Mouse (Mus musculus): ENCODE results near the gene Zfr. TPM values are rescaled to one million over a fixed set of nuclear protein-coding genes. Genes with fewer than 3 reads are reported as not detected.
"Not testable (repeated sequence)": the region's sequence is repeated elsewhere in the genome, so short reads cannot be mapped to it uniquely, and the experiment has no call there.

Zfr gene
- total and polyA plus RNA-seq, 3 experiments, result 65.3 to 421 (median 77.6) TPM

GRCm38 (mm10) chr15:12149501-12149900 lies 31.9 kb downstream of the Zfr start:
- peaks cover 8% of the 10 kb centered on the region; the same call in 1 of the 2 replicates for H3K4me1 ChIP-seq (ENCODE audit: insufficient read depth, low read depth, low read length)
- DNase-seq (ENCODE audit: low spot score), result no peak
- H3K4me3 ChIP-seq (ENCODE audit: low read depth, low read length), result no peak overlapping the region
- H3K27me3 ChIP-seq (ENCODE audit: insufficient read depth, low read length), result no peaks in the 10 kb centered on the region
- H3K9me3 ChIP-seq (replicated peaks), result no peaks in the 10 kb centered on the region
- TF ChIP-seq POLR2AphosphoS5 (IDR thresholded peaks at IDR 0.05; ENCODE audit: insufficient replicate concordance, low read depth, low read length) (no peak), GATA2 (IDR thresholded peaks at IDR 0.05; ENCODE audit: borderline replicate concordance, low read depth, low read length) (no peak), TAL1 (conservative IDR thresholded peaks at IDR 0.05; ENCODE audit: low read depth, low read length) (no peak), GATA1 (IDR thresholded peaks at IDR 0.05; ENCODE audit: borderline replicate concordance, low read length) (no peak), CTCF (IDR thresholded peaks at IDR 0.05; ENCODE audit: low read depth, low read length) (no peak)
- ATAC-seq (ENCODE audit: extremely low read depth, insufficient number of reproducible peaks, low FRiP score, poor library complexity, severe bottlenecking), result no peak
- H3K36me3 ChIP-seq (replicated peaks), result peaks cover 85% of the 10 kb centered on the region

- H3K36me3 ChIP-seq (replicated peaks), result peaks cover 91% of the 10 kb centered on the region
- peaks cover 2% of the 10 kb centered on the region; the same call in 1 of the 2 replicates for H3K4me1 ChIP-seq (ENCODE audit: insufficient read depth, low read depth, low read length)
- TF ChIP-seq CTCF (IDR thresholded peaks at IDR 0.05; ENCODE audit: low read depth, low read length) (no peak), TAL1 (conservative IDR thresholded peaks at IDR 0.05; ENCODE audit: low read depth, low read length) (no peak), GATA1 (IDR thresholded peaks at IDR 0.05; ENCODE audit: borderline replicate concordance, low read length) (no peak), GATA2 (IDR thresholded peaks at IDR 0.05; ENCODE audit: borderline replicate concordance, low read depth, low read length) (no peak), POLR2AphosphoS5 (IDR thresholded peaks at IDR 0.05; ENCODE audit: insufficient replicate concordance, low read depth, low read length) (no peak)
- DNase-seq (ENCODE audit: low spot score) (no peak), ATAC-seq (ENCODE audit: extremely low read depth, insufficient number of reproducible peaks, low FRiP score, poor library complexity, severe bottlenecking) (no peak)
- no peak overlapping the region for H3K4me3 ChIP-seq (ENCODE audit: low read depth, low read length)
- no peaks in the 10 kb centered on the region for H3K27me3 ChIP-seq (ENCODE audit: insufficient read depth, low read length)
- no peaks in the 10 kb centered on the region for H3K9me3 ChIP-seq (replicated peaks)
Observed at GRCm38 (mm10) chr15:12153747-12154146, 36.1 kb downstream of the Zfr start.

- H3K9me3 ChIP-seq (replicated peaks), result no peaks in the 10 kb centered on the region
- DNase-seq (ENCODE audit: low spot score), result no peak
- H3K4me3 ChIP-seq (ENCODE audit: low read depth, low read length), result no peak overlapping the region
- TF ChIP-seq CTCF (IDR thresholded peaks at IDR 0.05; ENCODE audit: low read depth, low read length) (no peak), GATA2 (IDR thresholded peaks at IDR 0.05; ENCODE audit: borderline replicate concordance, low read depth, low read length) (no peak), POLR2AphosphoS5 (IDR thresholded peaks at IDR 0.05; ENCODE audit: insufficient replicate concordance, low read depth, low read length) (no peak), GATA1 (IDR thresholded peaks at IDR 0.05; ENCODE audit: borderline replicate concordance, low read length) (no peak), TAL1 (conservative IDR thresholded peaks at IDR 0.05; ENCODE audit: low read depth, low read length) (no peak)
- H3K36me3 ChIP-seq (replicated peaks), result peaks cover 70% of the 10 kb centered on the region
- no peak for ATAC-seq (ENCODE audit: extremely low read depth, insufficient number of reproducible peaks, low FRiP score, poor library complexity, severe bottlenecking)
- no peaks in the 10 kb centered on the region for H3K27me3 ChIP-seq (ENCODE audit: insufficient read depth, low read length)
- peaks cover 31% of the 10 kb centered on the region for H3K4me1 ChIP-seq (ENCODE audit: insufficient read depth, low read depth, low read length)
Observed at GRCm38 (mm10) chr15:12178126-12178525, 60.5 kb downstream of the Zfr start.

- Histone ChIP-seq H3K36me3 (replicated peaks) (peaks cover 65% of the 10 kb centered on the region), H3K4me1 (ENCODE audit: insufficient read depth, low read depth, low read length) (peaks cover 34% of the 10 kb centered on the region), H3K4me3 (ENCODE audit: low read depth, low read length) (peak overlapping the region; percentile 44; the same call in 1 of the 2 replicates)
- DNase-seq (ENCODE audit: low spot score); H3K27me3 ChIP-seq (ENCODE audit: insufficient read depth, low read length); H3K9me3 ChIP-seq (replicated peaks): not testable (repeated sequence)
- ATAC-seq (ENCODE audit: extremely low read depth, insufficient number of reproducible peaks, low FRiP score, poor library complexity, severe bottlenecking), result peak; percentile 91
Observed at GRCm38 (mm10) chr15:12181181-12181805, 63.7 kb downstream of the Zfr start.

DNA sequence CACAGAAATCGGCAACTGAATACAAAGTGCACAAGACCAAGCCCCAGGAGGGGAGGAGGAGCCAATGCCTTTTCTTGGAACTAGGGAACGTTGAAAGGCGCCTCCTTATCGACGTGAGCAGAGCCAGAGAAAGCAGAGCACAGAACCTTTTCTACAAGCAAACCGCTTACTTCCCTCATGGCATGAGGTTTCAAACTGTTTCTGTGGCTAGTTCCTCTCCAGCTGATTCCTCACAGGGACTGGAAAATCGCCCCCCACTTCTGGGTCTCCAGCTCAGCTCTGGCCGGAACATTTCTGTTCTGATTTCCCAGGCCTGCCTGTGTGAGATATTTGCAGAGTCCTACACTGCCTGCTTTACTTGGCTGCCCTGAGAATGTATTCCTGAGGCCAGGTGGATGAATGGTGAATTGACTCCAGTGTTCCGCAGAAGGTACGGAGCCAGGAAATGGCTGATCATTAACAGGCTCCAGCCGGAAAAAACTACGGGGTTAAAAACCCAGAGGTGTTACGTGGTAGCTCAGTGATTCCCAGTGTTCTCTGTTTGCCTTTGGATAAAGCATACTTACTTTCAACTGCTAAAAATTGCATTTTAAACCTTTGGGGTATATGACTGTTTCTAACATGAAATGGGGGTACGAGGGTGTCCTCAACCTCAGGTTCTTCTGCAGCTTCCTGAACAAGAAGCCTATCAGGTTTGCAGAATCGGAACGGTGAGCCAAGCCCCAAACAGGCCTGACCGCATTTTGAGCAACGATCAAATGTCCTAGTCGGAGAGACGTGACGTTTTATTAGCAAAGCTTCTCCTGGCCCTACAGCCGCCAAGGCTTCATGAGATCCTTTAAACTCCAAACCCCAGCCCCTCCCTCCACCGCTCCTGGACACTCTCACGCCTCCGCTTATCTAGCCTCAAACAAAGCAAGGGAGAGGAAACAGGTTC lies 76.5 kb downstream of the Zfr start:
- TF ChIP-seq POLR2AphosphoS5 (IDR thresholded peaks at IDR 0.05; ENCODE audit: insufficient replicate concordance, low read depth, low read length) (no peak), TAL1 (conservative IDR thresholded peaks at IDR 0.05; ENCODE audit: low read depth, low read length) (peak; percentile 58)
- DNase-seq (ENCODE audit: low spot score), result peak; percentile 64
- Histone ChIP-seq H3K27me3 (ENCODE audit: insufficient read depth, low read length) (no peaks in the 10 kb centered on the region), H3K4me3 (ENCODE audit: low read depth, low read length) (peak overlapping the region; percentile 64), H3K36me3 (replicated peaks) (peaks cover 26% of the 10 kb centered on the region), H3K9me3 (replicated peaks) (no peaks in the 10 kb centered on the region), H3K4me1 (ENCODE audit: insufficient read depth, low read depth, low read length) (peaks cover 59% of the 10 kb centered on the region)
- ATAC-seq (ENCODE audit: extremely low read depth, insufficient number of reproducible peaks, low FRiP score, poor library complexity, severe bottlenecking), result peak; percentile 80

DNA sequence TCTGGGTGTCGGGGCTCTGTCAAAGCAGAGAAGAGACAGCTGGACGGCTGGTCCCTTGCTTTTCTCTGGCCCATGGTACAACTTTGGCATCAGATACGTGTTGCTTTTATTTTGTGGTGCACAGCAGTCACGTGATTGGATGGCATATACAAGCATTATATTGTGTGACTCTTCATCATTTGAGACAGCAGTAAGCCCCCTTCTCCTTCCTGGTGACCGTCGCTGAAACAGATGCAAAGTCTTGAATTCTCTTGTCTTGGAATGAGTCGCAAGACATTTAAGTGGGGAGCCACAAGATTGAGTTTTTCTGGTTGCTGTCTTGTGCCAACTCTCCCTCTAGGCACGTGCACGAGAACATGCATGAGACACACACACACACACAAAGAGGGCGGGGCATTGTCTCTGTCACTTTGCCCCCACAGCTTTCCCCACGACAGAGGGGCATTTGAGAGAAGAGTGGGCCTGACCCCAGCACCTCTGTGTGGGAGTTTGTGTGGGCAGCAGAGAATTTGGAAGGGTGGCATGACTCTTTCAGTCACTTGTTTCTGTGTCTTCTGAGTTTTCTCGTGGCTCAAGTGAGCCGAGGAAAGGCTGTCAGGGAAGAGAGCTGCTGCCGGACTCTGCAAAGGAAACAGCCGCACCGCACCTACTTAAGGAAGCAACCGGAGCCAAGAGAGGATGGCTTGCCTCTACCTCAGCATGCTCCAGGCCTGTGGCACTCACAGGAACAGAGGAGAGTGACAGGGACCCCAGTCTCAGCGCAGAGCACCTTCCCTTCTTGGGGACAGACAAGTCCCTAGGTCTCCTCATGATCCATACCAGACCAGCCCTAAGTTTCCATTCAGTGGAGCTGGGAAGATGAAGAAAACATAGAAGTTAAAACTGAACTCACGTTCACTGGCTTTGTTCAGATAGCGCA lies 77.4 kb downstream of the Zfr start:
- Histone ChIP-seq H3K9me3 (replicated peaks) (no peaks in the 10 kb centered on the region), H3K4me3 (ENCODE audit: low read depth, low read length) (peak overlapping the region; percentile 64), H3K27me3 (ENCODE audit: insufficient read depth, low read length) (no peaks in the 10 kb centered on the region), H3K4me1 (ENCODE audit: insufficient read depth, low read depth, low read length) (peaks cover 56% of the 10 kb centered on the region), H3K36me3 (replicated peaks) (peaks cover 25% of the 10 kb centered on the region)
- ATAC-seq (ENCODE audit: extremely low read depth, insufficient number of reproducible peaks, low FRiP score, poor library complexity, severe bottlenecking) (no peak), DNase-seq (ENCODE audit: low spot score) (no peak)
- no peak for TF ChIP-seq TAL1 (conservative IDR thresholded peaks at IDR 0.05; ENCODE audit: low read depth, low read length)
- TF ChIP-seq GATA1 (IDR thresholded peaks at IDR 0.05; ENCODE audit: borderline replicate concordance, low read length), result no peak
- TF ChIP-seq POLR2AphosphoS5 (IDR thresholded peaks at IDR 0.05; ENCODE audit: insufficient replicate concordance, low read depth, low read length), result no peak
- no peak for TF ChIP-seq CTCF (IDR thresholded peaks at IDR 0.05; ENCODE audit: low read depth, low read length)
- TF ChIP-seq GATA2 (IDR thresholded peaks at IDR 0.05; ENCODE audit: borderline replicate concordance, low read depth, low read length), result no peak

All from G1E (cell line).